Mouse (Mus musculus): ENCODE measurements at regions not wholly inside any gene's neighbourhood (a gene's known extent, or its start where the extent isn't known, plus 50 kb on each side); places are given as distances from the start of the nearest gene placed in this dataset.

DNA sequence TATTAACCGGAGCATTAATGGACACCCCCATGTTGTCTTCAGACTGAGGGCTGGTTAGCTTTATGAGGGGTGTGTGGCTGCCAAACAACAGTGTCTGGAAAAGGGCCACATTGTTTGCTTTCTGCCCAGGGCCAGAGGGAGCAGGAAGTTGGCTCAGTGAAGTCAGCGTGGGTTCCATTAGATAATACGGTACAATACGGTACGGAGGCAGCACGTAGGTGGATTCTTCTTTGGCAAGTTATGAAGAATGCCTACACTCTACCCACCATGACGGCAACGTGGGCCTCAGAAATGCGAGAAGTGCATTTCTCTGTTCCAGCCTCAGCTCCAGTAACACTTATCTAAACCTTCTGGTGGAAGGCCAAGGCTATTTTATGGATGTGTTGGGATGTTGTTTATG, 108.2 kb downstream of the Gm10260 start:
- DNase-seq (ENCODE audit: low spot score): no peak

DNA sequence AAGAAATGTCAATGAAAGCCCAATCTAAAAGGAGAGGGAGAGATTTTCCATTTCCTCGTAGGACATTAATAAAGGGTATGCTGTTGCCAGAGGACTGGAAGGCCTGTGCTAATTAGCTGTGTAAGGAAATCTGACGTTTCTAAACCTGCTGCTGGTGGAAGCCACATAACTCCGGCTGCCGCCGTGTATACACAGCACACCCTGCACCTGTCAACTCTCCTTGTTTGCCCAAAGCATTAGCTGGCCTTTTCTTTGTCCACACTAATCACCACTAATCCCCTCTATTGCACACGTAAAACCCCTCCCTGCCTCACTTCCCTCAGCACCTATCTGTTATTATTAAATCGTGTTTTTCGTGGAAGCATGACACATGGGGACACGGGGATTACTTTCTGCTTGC, 108.7 kb downstream of the Gm10260 start:
- no peak for DNase-seq (ENCODE audit: low spot score)

DNA sequence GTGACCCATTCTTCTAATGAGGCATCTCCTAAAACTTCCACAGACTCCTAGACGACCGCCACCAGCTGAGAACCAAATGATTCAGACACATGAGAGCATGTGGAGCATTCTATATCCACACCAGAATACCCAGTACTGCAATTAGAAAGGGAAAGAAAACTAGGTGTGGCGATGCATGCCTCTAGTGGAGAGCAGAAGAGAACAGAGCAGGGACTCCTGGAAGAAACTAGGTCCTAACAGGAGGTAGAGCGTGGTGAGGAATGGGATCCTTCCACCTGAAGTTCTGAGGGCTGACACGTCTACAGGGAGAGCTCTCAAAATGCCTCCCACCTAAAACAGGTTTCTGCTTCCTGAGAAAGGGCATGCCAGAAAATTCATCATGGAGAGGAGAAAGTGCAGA, 109.3 kb downstream of the Gm10260 start:
- DNase-seq (ENCODE audit: low spot score): no peak

DNA sequence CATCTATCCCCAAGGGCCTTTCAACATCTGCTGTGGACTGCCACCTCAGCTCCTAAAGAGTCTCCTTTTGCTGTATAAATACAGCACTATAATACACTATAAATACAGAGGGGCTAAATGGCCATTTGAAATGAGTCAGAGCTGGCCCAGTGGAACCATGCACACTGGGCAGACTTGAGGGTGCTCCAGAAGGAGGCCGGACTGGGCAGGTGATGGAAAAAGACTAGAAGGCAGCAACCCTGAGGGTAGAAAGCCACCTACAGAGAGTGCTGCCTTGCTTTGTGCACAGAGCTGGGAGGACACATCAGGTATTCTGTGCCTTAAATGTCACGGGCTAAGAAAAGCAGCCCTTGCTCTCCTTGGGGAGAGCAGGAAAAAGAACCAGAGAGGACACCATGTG, 110.2 kb downstream of the Gm10260 start:
- no peak for DNase-seq (ENCODE audit: low spot score)

DNA sequence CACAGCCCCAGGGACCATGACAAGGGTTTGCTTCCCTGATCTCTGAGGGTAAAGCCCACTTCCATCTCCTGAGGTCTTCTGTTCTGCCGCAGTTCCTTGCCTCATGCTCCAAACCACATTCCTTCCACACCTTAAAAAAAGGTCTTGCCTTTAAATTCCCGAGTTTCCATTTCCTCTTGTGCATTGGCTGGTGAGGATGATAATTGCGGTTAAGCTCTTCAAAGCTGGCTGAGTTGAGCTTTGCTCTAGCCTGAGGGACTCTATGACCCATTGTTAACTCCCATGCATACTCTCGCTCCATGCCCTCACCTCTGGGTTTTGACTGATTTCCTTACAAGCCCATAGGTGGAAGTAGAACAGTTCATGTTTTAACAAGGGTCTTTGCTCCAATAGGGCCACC, 112.9 kb downstream of the Gm10260 start:
- DNase-seq (ENCODE audit: low spot score): no peak

DNA sequence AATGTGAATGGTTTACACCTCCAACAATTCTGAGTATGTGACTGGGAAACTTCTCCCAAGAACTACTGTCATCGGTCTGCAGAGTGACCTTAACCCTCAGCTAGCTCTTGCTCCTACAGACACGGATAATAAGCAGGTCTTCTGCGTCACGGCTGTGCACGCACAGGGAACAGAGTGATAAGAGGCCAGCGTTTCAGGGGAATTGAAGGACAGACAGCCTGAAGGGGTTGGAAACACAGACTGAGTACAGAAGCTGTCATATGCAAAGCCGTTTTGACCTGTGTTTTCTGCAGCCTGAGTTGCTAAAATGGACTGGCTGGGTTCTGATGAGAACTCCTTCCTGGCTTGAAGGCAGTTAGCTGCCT, 114.4 kb downstream of the Gm10260 start:
- no peak for DNase-seq (ENCODE audit: low spot score)

DNA sequence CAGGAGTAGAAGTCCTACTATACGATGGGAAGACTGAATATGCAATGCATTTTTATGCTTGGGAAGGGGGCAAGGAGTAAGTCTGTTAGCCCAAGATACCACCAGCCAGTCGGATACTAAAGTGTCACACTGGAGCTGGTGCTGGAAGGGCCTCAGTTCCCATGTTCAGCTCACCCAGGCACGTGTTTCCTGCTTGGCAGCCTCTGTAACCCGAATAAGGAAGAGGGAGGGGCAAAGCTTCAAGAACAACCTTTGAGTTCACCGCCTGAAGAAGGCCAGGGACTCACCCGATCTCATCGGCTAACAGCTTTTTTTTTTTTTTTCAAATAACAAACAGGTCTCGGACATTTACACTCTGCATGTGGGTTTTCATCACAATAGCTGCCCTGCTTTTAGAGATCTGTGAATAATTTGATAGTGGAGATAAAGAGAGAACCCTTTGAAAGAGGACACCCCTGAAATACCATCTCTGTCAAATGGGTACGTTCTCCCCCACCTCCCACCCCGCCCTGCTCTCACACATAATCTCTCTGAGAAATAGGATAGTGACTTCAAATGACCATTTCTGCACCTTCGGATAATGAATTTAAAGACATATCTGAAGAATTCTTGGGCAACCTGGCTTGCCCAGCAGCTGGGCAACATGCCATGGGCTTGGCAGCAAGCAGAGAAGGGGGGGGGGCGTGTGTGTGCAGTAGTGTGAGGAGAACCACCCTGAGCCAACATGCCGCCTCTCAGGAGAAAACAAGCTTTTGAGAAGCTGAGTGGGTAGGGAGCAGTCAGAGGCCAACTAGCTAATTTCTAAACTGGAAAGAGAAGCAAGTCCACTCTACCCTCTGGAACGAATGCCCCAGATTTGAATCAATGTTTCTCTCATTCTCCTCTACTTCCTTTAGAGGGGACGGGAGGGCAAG, 115.1 kb downstream of the Gm10260 start:
- DNase-seq (ENCODE audit: low spot score): peak; percentile 68

DNA sequence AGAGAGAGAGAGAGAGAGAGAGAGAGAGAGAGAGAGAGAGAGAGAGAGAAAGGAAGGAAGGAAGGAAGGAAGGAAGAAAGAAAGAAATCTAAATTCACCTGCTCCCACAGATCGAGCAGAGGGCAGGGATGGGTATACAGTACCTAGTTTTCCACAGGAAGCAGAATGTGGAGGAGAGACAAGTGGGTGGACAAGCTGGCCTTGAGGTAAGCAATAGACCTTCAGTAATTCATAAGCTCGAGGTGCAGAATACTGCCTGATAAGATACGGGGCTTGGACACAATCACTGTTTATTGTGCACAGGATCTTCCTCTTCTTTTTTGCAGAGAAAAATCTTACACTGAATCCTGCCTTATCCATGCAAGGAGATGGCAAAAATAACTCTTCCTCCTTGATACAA, 120.2 kb downstream of the Gm10260 start:
- no peak for DNase-seq (ENCODE audit: low spot score)

DNA sequence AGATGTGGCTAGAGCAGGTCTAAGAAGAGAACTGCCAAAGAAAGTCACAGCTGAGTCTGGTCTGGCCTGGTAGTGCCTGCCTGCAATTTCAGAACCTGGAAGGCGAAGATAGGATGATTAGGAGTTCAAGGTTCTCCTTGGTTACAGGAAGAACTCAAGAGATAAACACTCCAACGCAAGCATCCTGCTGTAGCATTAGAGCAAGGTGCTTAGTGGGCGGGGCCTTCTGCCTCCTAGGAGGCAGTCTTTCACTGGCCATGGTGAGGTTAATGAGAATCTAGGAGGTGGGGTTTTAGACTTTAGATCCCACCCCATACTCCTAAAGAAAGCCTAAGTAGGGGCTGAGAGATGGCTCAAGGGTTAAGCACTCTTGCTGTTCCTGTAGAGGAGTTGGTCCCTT, 120.8 kb downstream of the Gm10260 start:
- DNase-seq (ENCODE audit: low spot score): no peak

DNA sequence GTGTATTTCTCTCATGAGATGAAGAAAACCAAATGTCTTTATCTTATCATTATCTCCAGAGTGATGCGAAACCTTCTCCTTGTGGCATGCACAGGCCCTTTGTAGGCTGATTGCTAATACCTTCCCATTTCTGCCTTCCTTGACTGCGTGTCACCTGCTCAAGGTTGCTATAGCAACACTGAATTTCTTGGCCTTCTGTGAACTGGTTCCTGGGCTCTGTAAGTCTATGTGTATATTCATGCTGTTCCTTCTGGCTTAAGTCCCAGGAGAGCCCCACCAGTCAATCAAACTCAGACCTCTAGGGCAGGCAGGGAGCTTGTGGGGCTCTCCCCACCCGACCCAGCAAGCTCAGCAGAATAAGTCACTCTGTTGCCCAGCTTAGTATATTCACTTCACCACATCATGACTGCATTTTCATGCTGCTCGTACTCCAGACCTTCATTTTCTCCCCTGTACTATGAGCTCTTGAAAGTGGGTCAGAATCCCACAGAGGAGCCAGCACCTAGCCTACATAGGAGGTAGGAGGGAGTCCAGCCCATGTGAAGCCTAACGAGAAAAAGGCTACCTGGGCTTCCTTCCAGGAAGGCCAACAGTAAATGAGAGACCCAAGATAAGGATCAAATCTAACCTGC, 121.9 kb downstream of the Gm10260 start:
- DNase-seq (ENCODE audit: low spot score): no peak

DNA sequence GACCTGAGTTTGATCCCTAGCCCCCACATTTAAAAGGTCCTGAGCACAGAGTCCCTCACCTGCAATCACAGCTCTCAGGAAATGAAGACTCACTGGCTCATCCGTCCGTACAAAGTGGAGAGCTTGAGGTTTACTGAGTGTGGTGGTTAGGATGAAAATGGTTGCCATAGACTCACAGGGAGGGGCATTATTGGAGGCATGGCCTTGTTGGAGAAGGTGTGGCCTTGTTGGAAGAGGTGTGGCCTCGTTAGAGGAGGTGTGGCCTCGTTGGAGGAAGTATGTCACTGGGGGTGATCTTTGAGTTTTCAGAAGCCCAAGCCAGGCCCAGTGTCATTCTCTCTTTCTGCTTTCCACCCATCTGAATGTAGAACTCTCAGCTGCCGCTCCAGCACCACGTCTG, 122.9 kb downstream of the Gm10260 start:
- no peak for DNase-seq (ENCODE audit: low spot score)

DNA sequence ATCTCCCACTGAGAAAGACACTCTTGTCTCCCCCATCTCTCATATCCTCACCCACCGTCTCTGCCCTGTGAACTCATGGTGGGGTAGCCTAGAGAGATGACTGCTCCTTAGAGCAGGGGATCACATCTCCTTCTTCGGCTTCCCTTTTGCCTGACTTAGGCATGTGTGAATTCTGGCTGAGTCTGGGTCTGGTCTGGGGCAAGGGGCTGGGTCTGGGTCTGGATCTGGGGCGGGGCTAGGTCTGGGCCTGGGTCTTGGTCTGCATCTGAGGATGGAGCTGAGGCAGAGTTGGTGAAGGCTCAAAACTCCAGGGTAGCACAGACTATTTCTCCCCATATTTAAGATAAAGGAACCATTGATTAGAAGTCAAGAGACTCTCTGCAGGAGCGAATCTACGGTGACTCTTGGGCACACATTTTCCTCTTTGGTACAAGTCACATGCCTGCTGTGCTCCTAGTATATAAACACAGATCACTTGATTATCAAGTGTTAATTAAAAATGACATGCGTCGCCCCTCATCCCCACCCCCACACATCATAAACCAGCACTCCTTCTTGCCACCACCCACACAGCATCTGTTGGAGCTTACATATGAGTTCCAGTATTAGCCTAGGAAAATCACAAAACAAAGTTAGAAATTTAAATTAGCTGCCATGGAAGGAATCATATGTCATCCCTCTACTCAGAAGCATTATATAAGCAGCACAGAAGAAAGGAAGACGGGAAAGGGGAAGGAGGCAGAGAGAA, 126.2 kb downstream of the Gm10260 start:
- no peak for DNase-seq (ENCODE audit: low spot score)

DNA sequence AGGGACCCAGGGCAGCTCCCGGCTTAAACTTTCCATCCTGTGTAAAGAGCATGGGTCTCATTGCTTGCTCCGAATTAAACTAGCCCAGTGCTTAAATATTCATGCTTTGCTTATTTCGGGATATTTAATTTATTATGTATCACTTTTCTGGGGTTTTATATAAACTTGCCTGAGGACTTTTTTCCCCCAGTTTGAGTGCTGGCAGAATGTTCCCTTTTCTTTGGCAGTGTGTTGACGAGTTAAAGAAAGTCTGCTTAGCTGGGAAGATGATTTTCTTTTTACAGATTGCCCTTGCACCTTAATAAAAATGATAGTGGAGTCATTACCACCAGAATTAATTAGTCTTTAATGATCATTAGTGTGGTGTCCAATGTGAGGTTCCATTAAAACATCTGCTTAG, 126.9 kb downstream of the Gm10260 start:
- DNase-seq (ENCODE audit: low spot score): no peak

DNA sequence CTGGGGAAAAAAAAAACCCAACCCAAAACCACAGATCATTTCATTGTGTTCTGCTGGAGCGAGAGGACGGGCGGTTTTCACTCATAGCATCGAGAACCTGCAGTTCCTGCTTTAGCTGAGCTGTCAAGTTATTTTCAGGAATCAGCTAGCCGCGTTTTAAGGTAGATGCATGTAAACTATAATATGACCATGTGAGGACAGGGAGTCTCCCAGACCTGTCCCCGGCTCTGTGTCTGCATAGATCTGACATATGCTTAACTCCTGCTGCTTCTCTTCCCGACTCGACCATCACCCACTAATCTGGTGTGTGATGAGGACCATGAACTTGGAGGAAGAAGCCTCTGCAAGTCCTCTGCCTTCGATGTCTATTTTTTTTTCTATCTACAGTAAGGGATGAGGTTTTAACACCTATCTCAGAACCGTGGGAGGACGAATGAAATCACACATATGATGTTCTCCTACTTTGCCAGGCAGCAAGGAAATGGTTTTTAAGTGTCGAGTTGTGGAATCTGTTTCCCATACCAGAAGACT, 128.5 kb downstream of the Gm10260 start:
- no peak for DNase-seq (ENCODE audit: low spot score)

DNA sequence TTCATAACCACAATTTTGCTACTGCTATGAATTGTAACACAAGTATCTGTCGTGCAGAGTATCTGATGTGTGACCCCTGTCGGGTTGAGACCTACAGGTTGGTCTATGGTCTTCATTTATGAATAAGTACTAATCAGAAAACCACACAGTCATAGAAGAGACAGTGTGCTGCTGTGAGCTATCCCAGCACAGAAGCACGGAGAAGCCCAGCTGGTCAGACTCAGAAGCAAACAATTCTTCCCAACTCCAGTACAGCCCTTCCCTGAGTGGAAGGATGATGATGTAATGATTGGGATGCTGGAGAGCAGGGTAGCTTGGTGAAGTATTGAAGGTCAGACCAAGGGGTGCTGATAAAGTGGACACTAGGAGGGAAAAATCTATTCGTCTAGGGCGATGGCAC, 129.5 kb downstream of the Gm10260 start:
- no peak for DNase-seq (ENCODE audit: low spot score)

DNA sequence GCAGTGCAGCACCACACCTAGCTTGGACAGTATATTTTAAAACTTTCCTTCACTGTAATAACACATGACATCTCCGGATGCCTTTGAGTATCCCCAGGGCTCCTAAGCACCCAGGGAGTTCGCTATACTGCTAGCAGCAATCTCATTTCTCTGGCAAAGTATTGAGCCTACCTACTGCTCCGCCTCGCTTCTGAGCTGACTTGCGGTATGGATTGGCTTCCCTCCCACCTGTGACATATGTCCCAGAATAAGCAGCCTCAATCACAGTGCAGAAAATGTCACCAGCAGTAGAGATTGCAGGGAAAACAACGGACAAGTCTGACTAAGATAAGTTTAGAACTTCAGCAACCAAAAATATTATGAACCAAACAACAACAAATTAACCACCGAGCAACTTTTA, 131.8 kb downstream of the Gm10260 start:
- no peak for DNase-seq (ENCODE audit: low spot score)

DNA sequence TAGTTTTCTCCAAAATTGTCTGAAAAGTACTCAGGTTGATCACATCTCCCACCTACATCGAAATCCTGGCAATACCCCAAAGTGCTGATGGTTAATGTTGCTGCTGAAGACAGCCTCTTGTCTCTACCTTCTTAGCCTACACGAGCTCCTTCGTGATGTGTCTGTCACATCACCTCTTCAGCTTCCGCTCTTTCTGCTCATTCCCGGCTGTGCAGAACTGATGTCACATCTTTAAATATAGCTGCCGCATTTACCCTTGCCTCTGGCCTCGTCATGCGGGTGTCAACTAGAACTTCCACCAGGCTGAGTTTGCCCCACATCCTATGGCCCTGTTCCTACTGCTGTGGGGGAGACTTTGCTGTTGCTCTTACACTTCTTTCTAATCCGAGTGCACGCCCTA, 133.2 kb downstream of the Gm10260 start:
- no peak for DNase-seq (ENCODE audit: low spot score)

DNA sequence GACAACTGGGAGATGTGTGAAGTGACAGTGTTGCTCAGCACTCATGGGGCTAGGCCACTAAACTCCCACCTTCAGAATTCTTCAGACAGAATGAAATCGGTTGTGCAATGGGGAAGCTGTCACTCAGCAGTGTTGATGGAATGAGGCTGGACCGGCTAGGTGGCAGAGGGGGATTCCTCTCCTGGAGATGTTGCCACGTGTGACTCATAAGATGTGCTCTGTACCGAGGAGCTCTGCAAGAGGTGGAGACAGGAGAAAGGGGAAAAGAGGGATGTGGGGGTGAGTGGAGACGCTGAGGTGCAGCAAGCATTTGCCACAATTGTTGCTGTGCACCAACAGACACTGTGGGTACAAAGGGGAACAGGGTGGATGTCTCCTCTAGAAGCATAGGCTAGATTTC, 133.6 kb downstream of the Gm10260 start:
- DNase-seq (ENCODE audit: low spot score): no peak

DNA sequence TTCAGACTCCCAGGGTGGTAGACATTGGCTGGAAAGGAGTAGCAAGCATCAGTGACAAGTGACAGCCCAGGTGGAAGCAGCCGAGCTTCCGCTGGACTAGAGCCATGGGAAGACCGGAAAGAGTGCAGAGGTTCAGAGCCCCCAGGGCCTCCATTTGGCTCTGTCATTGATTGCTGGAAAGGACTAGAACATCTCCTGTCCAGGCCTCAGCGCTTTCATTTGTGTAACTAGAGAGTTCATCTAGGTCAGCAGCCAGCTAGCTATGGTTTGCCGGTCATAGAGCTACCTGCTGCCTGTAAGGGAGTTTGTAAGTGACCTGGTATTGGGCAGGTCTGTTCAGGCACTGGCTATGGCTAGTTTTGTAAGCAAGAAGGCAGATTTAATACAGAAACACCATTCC, 134.3 kb downstream of the Gm10260 start:
- no peak for DNase-seq (ENCODE audit: low spot score)

DNA sequence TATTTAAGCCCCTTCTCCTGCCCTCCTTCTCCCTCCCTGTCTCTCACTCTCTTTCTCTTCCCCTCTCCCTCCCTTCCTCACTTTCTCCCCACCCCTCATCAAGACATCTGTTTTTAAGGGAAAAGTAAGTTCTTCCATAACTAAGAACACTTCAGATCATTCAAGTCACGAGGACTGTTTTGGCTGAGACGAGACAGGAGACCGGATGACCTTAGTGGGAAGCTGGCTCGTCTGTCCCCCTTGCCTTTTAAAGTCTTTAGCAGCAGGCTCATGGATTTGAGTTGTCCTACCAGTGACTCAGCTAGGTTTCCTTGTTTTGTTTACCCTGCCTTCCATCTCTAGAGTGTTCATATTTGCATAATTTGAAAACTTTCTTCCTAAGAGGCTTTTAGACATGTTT, 135.0 kb downstream of the Gm10260 start:
- DNase-seq (ENCODE audit: low spot score): no peak

DNA sequence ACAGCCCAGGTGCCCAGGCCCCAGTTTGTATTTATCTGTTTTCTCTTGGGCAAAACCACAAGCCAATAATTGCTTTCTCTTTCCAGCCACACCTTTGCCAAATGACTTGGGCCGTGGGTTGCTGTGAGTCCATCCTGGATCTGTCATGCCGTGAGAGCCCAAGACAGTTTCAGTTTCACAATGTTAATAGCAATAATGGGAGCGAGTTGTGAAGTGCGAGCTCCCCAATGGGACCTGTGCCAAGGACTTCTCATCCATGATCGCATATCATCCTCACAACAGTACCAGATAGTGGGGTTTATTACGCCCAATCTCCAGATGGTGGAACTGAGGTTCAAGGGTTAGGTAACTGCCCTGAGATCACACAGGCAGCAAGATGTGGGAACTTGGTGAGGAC, 142.2 kb downstream of the Gm10260 start:
- DNase-seq (ENCODE audit: low spot score): no peak

DNA sequence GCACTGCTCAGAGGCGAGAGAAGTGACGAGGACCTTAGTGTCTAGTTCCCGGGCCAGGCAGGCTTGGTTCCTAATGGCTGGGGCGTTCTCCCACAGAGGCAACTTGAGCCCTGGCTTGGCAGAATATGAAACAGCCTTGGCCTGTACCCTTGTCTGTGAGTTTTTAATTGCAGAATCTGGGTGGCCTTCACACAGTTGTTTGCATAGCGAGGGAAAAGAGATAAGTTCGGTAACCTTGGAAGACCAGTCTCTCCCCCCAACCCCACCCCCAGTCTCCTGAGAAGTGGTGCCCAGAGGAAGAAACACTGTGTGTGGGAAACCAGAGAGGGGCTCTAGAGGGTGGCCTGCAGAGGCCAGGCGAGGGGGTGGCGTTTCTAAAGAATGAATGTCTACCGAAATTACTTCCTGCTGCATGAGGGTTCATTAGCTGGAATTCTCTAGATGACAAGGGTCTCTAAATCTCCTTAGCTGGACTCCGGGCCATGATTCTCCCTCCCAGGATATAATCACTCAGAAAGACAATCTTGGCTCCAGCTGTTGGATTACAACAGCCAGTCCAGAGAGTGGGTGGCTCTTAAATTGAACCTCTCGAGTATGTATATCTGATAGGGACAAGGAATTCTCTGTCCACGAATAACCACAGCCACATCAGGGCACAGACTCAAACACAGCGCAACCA, 142.8 kb downstream of the Gm10260 start:
- DNase-seq (ENCODE audit: low spot score): no peak

Measured in heart, adult 8-10 months (tissue).